Comparison of ENCODE assay signal across 9 mouse cellular contexts in genomic region chr4:147959881-147960831, GRCm38 (mm10). TPM values are rescaled to one million over a fixed set of nuclear protein-coding genes. Genes with fewer than 3 reads are reported as not detected.
DNase-seq lines count a peak whose midpoint lies in the region; ATAC-seq and TF ChIP-seq lines count a peak whose summit lies in the region.
"Had no signal": no experiment of that assay in that cellular context is flagged by ENCODE, and none has a peak within 500 bp of the region (broad histone marks: within the 10 kb centered on the region; RNA-seq: fewer than 3 reads in every experiment).

No protein-coding gene starts in this region.

- H3K9me3 ChIP-seq in forebrain, embryonic 10.5 days, result no peaks in the 10 kb centered on the region
- H3K9me3 ChIP-seq in hindbrain, embryonic 12.5 days (replicated peaks), result no peaks in the 10 kb centered on the region
- no peaks in the 10 kb centered on the region for H3K9me3 ChIP-seq in midbrain, embryonic 13.5 days
- H3K9me3 ChIP-seq: megakaryocyte, embryonic 14.5 days had no signal

- no peak overlapping the region for H3K9ac ChIP-seq in hindbrain, embryonic 12.5 days
- no peak overlapping the region for H3K9ac ChIP-seq in midbrain, embryonic 13.5 days (replicated peaks)

- no peak overlapping the region for H3K4me2 ChIP-seq in hindbrain, embryonic 12.5 days (replicated peaks)
- H3K4me2 ChIP-seq in midbrain, embryonic 13.5 days (replicated peaks), result no peak overlapping the region

- peak; percentile 79 for TF ChIP-seq CTCF in layer of hippocampus, adult 2 months (conservative IDR thresholded peaks at IDR 0.05)

- H3K4me3 ChIP-seq in layer of hippocampus, adult 2 months, result no peak overlapping the region
- no peak overlapping the region for H3K4me3 ChIP-seq in forebrain, embryonic 10.5 days
- no peak overlapping the region for H3K4me3 ChIP-seq in hindbrain, embryonic 12.5 days
- H3K4me3 ChIP-seq in midbrain, embryonic 13.5 days (replicated peaks), result no peak overlapping the region
- H3K4me3 ChIP-seq: megakaryocyte, embryonic 14.5 days had no signal

- DNase-seq in layer of hippocampus, adult 2 months (ENCODE audit: low spot score in 2 of 2), result peak in 1 of 2 experiments; percentile 61
- no peak for DNase-seq in layer of hippocampus, postnatal 36 days
- DNase-seq in adrenal gland, postnatal 25 days, result peak; percentile 78
- peak; percentile 60 for DNase-seq in forebrain, embryonic 10.5 days (ENCODE audit: extremely low spot score, low spot score)
- peak; percentile 85 for DNase-seq in left cerebral cortex, postnatal 4 days
- DNase-seq in spleen, postnatal 4 days (ENCODE audit: low spot score in 2 of 2), result peak; percentile 45 to 80

- no peaks in the 10 kb centered on the region for H3K27me3 ChIP-seq in forebrain, embryonic 10.5 days (ENCODE audit: poor library complexity, severe bottlenecking)
- H3K27me3 ChIP-seq in hindbrain, embryonic 12.5 days, result no peaks in the 10 kb centered on the region
- no peaks in the 10 kb centered on the region for H3K27me3 ChIP-seq in midbrain, embryonic 13.5 days

- intact Hi-C loops in left cerebral cortex, postnatal 4 days (cut with DNase I), result no loop called here

- H3K4me1 ChIP-seq in forebrain, embryonic 10.5 days, result 0 out of 2 replicates have a peak, but pooled peaks cover 3% of the 10 kb centered on the region
- H3K4me1 ChIP-seq in hindbrain, embryonic 12.5 days, result no peaks in the 10 kb centered on the region
- no peaks in the 10 kb centered on the region for H3K4me1 ChIP-seq in midbrain, embryonic 13.5 days (replicated peaks)

- peak; percentile 76 for ATAC-seq in hindbrain, embryonic 12.5 days (ENCODE audit: low FRiP score)
- ATAC-seq in midbrain, embryonic 13.5 days, result peak; percentile 90

- WGBS in forebrain, embryonic 10.5 days, result 46% methylated on average over 6 of the region's 6 CpGs
- 48% methylated on average over 6 of the region's 6 CpGs for WGBS in hindbrain, embryonic 12.5 days
- WGBS in midbrain, embryonic 13.5 days, result 47% methylated on average over 6 of the region's 6 CpGs

- no peaks in the 10 kb centered on the region for H3K36me3 ChIP-seq in forebrain, embryonic 10.5 days (replicated peaks)
- H3K36me3 ChIP-seq in hindbrain, embryonic 12.5 days, result no peaks in the 10 kb centered on the region
- no peaks in the 10 kb centered on the region for H3K36me3 ChIP-seq in midbrain, embryonic 13.5 days

- H3K27ac ChIP-seq in layer of hippocampus, adult 2 months, result no peak overlapping the region
- H3K27ac ChIP-seq in forebrain, embryonic 10.5 days, result no peak overlapping the region
- H3K27ac ChIP-seq in hindbrain, embryonic 12.5 days, result no peak overlapping the region
- H3K27ac ChIP-seq in midbrain, embryonic 13.5 days, result no peak overlapping the region

RNA-seq across cellular contexts. Expression of gene 2510039O18Rik, which starts 19.5 kb away (rescaled TPM):
- total RNA-seq in layer of hippocampus, adult 2 months (2021), result 10 to 100 TPM; 27.0 to 27.9 TPM
- total RNA-seq in layer of hippocampus, postnatal 36 days (2021), result 10 to 100 TPM; 27.4 to 30.0 TPM
- 44.6 and 50.5 TPM in 2 replicates for total RNA-seq in adrenal gland, postnatal 25 days (2021)
- polyA plus RNA-seq in forebrain, embryonic 10.5 days (2016; fragmentation: Nextera tagmentation; extraction: Ambion mirVana), result 9.0 and 9.2 TPM in 2 replicates
- polyA plus RNA-seq in hindbrain, embryonic 12.5 days (2016; fragmentation: Nextera tagmentation; extraction: Ambion mirVana), result 26.7 and 27.7 TPM in 2 replicates
- 10 to 100 TPM; 31.0 to 31.7 TPM for total RNA-seq in left cerebral cortex, postnatal 4 days (2021)
- 10.2 and 13.6 TPM in 2 replicates for polyA plus RNA-seq in midbrain, embryonic 13.5 days (2015; fragmentation: Nextera tagmentation; extraction: Ambion mirVana)

RNA-seq across cellular contexts. Expression of gene Plod1, which starts 23.6 kb away (rescaled TPM):
- 10 to 100 TPM; 16.4 to 21.5 TPM for total RNA-seq in layer of hippocampus, adult 2 months (2021)
- 10 to 100 TPM; 21.3 to 25.1 TPM for total RNA-seq in layer of hippocampus, postnatal 36 days (2021)
- 41.0 and 43.3 TPM in 2 replicates for total RNA-seq in adrenal gland, postnatal 25 days (2021)
- 20.9 and 23.0 TPM in 2 replicates for polyA plus RNA-seq in forebrain, embryonic 10.5 days (2016; fragmentation: Nextera tagmentation; extraction: Ambion mirVana)
- 41.7 and 46.3 TPM in 2 replicates for polyA plus RNA-seq in hindbrain, embryonic 12.5 days (2016; fragmentation: Nextera tagmentation; extraction: Ambion mirVana)
- total RNA-seq in left cerebral cortex, postnatal 4 days (2021), result 10 to 100 TPM; 15.2 to 16.0 TPM
- polyA plus RNA-seq in midbrain, embryonic 13.5 days (2015; fragmentation: Nextera tagmentation; extraction: Ambion mirVana), result 18.7 and 20.4 TPM in 2 replicates

RNA-seq across cellular contexts. Expression of gene Nppb, which starts 25.4 kb away (rescaled TPM):
- total RNA-seq in layer of hippocampus, adult 2 months (2021), result not detected
- not detected for total RNA-seq in layer of hippocampus, postnatal 36 days (2021)
- not detected in 2 replicates for total RNA-seq in adrenal gland, postnatal 25 days (2021)
- polyA plus RNA-seq in forebrain, embryonic 10.5 days (2016; fragmentation: Nextera tagmentation; extraction: Ambion mirVana), result not detected in 2 replicates
- polyA plus RNA-seq in hindbrain, embryonic 12.5 days (2016; fragmentation: Nextera tagmentation; extraction: Ambion mirVana), result 0.57 TPM in 1 of 2 replicates, not detected in the other
- not detected for total RNA-seq in left cerebral cortex, postnatal 4 days (2021)
- 0.36 TPM in 1 of 2 replicates, not detected in the other for polyA plus RNA-seq in midbrain, embryonic 13.5 days (2015; fragmentation: Nextera tagmentation; extraction: Ambion mirVana)

RNA-seq across cellular contexts. Expression of gene Nppa, which starts 40.4 kb away (rescaled TPM):
- total RNA-seq in layer of hippocampus, adult 2 months (2021), result not detected
- not detected for total RNA-seq in layer of hippocampus, postnatal 36 days (2021)
- total RNA-seq in adrenal gland, postnatal 25 days (2021), result not detected in 2 replicates
- 0.31 TPM in 1 of 2 replicates, not detected in the other for polyA plus RNA-seq in forebrain, embryonic 10.5 days (2016; fragmentation: Nextera tagmentation; extraction: Ambion mirVana)
- 1.6 and 1.9 TPM in 2 replicates for polyA plus RNA-seq in hindbrain, embryonic 12.5 days (2016; fragmentation: Nextera tagmentation; extraction: Ambion mirVana)
- under 1 TPM; 0.42 to 0.62 TPM for total RNA-seq in left cerebral cortex, postnatal 4 days (2021)
- 2.5 and 3.4 TPM in 2 replicates for polyA plus RNA-seq in midbrain, embryonic 13.5 days (2015; fragmentation: Nextera tagmentation; extraction: Ambion mirVana)

RNA-seq across cellular contexts. Expression of gene Mfn2, which starts 55.7 kb away (rescaled TPM):
- total RNA-seq in layer of hippocampus, adult 2 months (2021), result 100 to 1,000 TPM; 198 to 200 TPM
- 100 to 1,000 TPM; 174 to 194 TPM for total RNA-seq in layer of hippocampus, postnatal 36 days (2021)
- total RNA-seq in adrenal gland, postnatal 25 days (2021), result 151 and 217 TPM in 2 replicates
- 42.9 and 43.4 TPM in 2 replicates for polyA plus RNA-seq in forebrain, embryonic 10.5 days (2016; fragmentation: Nextera tagmentation; extraction: Ambion mirVana)
- polyA plus RNA-seq in hindbrain, embryonic 12.5 days (2016; fragmentation: Nextera tagmentation; extraction: Ambion mirVana), result 69.7 and 73.1 TPM in 2 replicates
- 100 to 1,000 TPM; 134 to 155 TPM for total RNA-seq in left cerebral cortex, postnatal 4 days (2021)
- polyA plus RNA-seq in midbrain, embryonic 13.5 days (2015; fragmentation: Nextera tagmentation; extraction: Ambion mirVana), result 77.3 and 78.6 TPM in 2 replicates

Comparison
In these comparisons a context has a peak if more than half of its experiments do, and no peak if none do; other contexts are left out.
1. DNase-seq: peak in adrenal gland, postnatal 25 days (single experiment), forebrain, embryonic 10.5 days (single experiment), left cerebral cortex, postnatal 4 days (single experiment) and spleen, postnatal 4 days (2 of 2); none in layer of hippocampus, postnatal 36 days (0 of 2).